Mouse (Mus musculus) limb, embryonic 13.5 days (tissue): ENCODE data around the gene Sirpa. TPM values are rescaled to one million over a fixed set of nuclear protein-coding genes. Genes with fewer than 3 reads are reported as not detected.

ENCODE experiments used
- ATAC-seq: fragments of 200-750 bp; cut with Nextera tagmentation; 2 replicates; pipeline ENCODE4 v1.8.0; 2017; ENCODE audit warnings: low read depth, moderate number of reproducible peaks, moderate TSS enrichment; ENCODE audit not compliant: low FRiP score
- H3K27ac ChIP-seq: fragments of 300-500 bp; sonication (generic); 2 replicates; pipeline ENCODE4 v1.5.1; 2015; ENCODE audit warnings: inconsistent platforms, mild to moderate bottlenecking, moderate library complexity
- H3K27me3 ChIP-seq: fragments of 300-500 bp; sonication (generic); 2 replicates; pipeline ENCODE4 v1.6.1; 2015; ENCODE audit warnings: mild to moderate bottlenecking, inconsistent platforms
- H3K36me3 ChIP-seq: fragments of 300-500 bp; sonication (generic); 2 replicates; pipeline ENCODE4 v1.6.1; 2015; ENCODE audit warnings: inconsistent platforms, mild to moderate bottlenecking, moderate library complexity
- H3K4me1 ChIP-seq: fragments of 300-500 bp; sonication (generic); 2 replicates; pipeline ENCODE4 v1.6.1; 2015; ENCODE audit warnings: inconsistent platforms
- H3K4me2 ChIP-seq: fragments of 300-500 bp; sonication (generic); replicated peaks from 2 replicates; pipeline ENCODE4 v1.6.1; 2015; ENCODE audit warnings: inconsistent platforms, mild to moderate bottlenecking, moderate library complexity
- H3K4me3 ChIP-seq: fragments of 300-500 bp; sonication (generic); 2 replicates; pipeline ENCODE4 v1.5.1; 2015; ENCODE audit warnings: moderate library complexity, mild to moderate bottlenecking, inconsistent platforms
- H3K9ac ChIP-seq: fragments of 300-500 bp; sonication (generic); 2 replicates; pipeline ENCODE4 v1.6.1; 2015; ENCODE audit warnings: mild to moderate bottlenecking, inconsistent platforms
- H3K9me3 ChIP-seq: fragments of 300-500 bp; sonication (generic); 2 replicates; pipeline ENCODE4 v1.6.1; 2016; ENCODE audit warnings: inconsistent platforms
- WGBS: fragments of 180-500 bp; shearing (Covaris S2); methylation state at CpG from one replicate; pipeline ENCODE4 v1.1.7; 2015; 5-methylcytosine and 5-hydroxymethylcytosine counted together
- polyA plus RNA-seq: library from polyadenylated mRNA; unstranded; fragments of >200 nt; fragmentation: Nextera tagmentation; extraction: Ambion mirVana; gene quantifications from 2 replicates; pipeline ENCODE4 v1.2.1, GENCODE M21; 2015

Sirpa gene
- polyA plus RNA-seq, result 20.1 and 21.2 TPM in 2 replicates

DNA sequence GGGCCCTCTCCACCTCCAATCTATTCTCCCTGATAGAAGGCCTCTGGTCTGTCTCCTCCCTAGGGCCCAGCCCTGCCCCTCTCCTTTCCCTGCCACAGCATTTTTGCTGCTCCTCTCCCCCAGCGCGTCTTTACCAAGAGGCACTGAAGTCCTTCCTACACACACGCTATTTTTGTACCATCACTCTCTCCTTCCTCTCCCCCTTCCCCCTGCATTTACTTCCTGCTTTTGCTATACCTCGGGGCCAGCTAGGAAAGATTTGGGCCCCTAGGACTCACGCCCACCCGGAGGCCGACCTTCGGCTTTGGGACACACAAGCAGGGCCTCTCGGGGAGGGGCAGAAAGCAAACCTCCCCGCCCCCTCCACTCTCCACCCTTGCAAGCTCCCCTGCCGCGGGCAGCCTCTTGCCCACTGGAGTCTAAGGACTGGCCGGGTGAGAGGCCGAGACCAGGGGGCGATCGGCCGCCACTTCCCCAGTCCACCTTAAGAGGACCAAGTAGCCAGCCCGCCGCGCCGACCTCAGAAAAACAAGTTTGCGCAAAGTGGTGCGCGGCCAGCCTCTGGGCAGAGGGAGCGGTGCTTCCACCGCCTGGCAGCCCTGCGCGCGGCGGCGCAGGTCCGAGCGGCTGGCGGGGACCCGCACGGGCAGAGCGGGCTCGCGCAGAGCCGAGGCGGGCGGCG, at the start of gene Sirpa:
Gene Sirpa, plus strand, starts transcription at position 377 of the 682 bp plus-strand sequence.
- H3K27me3 ChIP-seq, result peaks cover 11% of the 10 kb centered on the region; the same call in 1 of the 2 replicates
- peak within 1 kb of the TSS; percentile 87 for H3K27ac ChIP-seq
- H3K36me3 ChIP-seq, result no peaks in the 10 kb centered on the region
- H3K9ac ChIP-seq, result peak within 1 kb of the TSS; percentile 84
- peaks cover 31% of the 10 kb centered on the region for H3K4me1 ChIP-seq
- ATAC-seq, result peak; percentile 80
- peak within 1 kb of the TSS; percentile 69 for H3K4me3 ChIP-seq
- under 1% methylated on average over 30 of the region's 43 CpGs for WGBS
- no peaks in the 10 kb centered on the region for H3K9me3 ChIP-seq
- H3K4me2 ChIP-seq, result peak within 1 kb of the TSS; percentile 86

DNA sequence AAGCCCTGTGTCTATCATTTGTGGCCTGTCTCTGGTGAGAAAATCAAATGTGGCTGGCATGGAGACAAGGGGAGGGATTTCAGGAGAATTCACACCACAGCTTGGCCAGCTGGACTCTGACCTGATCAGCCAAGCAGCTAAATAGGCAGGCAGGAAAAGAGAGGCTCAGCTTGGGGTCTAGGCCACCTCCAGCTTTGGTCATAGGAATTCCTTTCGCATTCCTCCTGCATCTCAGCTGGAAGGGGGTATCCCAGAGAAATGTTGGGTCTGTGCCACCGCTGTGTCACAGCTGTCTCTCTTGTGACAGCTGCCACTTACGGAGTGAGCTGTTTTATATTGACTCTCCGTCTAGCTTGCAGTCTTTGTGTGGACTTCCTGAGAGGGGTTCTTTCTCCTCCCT, 48.2 kb upstream of the Sirpa start:
- WGBS, result 41% methylated on average over 4 of the region's 4 CpGs
- Histone ChIP-seq H3K9me3 (no peaks in the 10 kb centered on the region), H3K27ac (0 out of 2 replicates have a peak overlapping the region, but pooled peaks have one; percentile 3), H3K27me3 (peaks cover 37% of the 10 kb centered on the region), H3K4me2 (no peak overlapping the region), H3K36me3 (no peaks in the 10 kb centered on the region), H3K4me1 (peaks cover 19% of the 10 kb centered on the region), H3K4me3 (no peak overlapping the region), H3K9ac (no peak overlapping the region)
- peak; percentile 54; the same call in 1 of the 2 replicates for ATAC-seq

DNA sequence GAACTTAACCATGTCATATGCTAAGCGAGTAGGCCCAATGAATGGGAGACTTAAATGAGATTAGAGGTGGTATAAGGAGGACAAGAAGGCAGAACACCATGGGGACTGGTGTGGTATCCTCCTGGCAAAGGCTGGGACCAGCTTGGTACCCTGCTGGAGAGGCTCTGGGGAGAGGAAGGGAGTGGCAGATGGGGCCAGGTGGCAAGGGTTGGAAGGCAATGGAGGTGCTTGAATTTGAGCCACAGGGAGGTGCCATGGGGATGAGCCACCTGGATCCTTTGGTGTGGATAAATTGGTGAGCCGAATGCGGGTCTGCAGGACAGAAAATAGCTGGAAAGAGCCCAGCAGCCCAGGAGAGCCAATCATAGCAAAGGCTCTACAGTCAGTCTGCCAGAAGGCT, 47.7 kb upstream of the Sirpa start:
- no peak for ATAC-seq
- Histone ChIP-seq H3K4me1 (peaks cover 19% of the 10 kb centered on the region), H3K9me3 (no peaks in the 10 kb centered on the region), H3K36me3 (no peaks in the 10 kb centered on the region), H3K27ac (no peak overlapping the region), H3K9ac (no peak overlapping the region), H3K27me3 (peaks cover 37% of the 10 kb centered on the region), H3K4me2 (no peak overlapping the region), H3K4me3 (no peak overlapping the region)
- 81% methylated on average over 3 of the region's 3 CpGs for WGBS

DNA sequence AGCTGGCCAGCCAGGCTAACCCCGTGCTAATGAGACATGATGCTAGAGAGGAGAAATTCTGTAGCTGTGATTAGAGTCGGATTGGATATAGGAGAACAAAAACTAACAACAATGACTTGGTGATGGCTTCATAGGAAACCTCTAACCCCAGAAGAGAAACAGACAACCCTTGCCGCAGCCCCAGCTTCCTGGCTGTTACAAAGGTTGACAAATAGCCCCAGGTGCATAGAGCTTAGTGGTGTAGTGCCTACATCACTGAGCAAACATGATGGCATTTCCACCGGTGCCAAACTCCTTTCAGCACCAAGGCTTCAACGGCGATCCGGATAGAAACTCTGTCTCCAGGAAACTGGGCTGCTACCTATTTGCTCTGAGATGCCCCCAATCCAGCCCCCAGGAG, 47.0 kb upstream of the Sirpa start:
- Histone ChIP-seq H3K27ac (no peak overlapping the region), H3K27me3 (peaks cover 37% of the 10 kb centered on the region), H3K9ac (no peak overlapping the region), H3K9me3 (no peaks in the 10 kb centered on the region), H3K4me1 (peaks cover 13% of the 10 kb centered on the region), H3K36me3 (no peaks in the 10 kb centered on the region), H3K4me3 (no peak overlapping the region), H3K4me2 (no peak overlapping the region)
- 78% methylated on average over 7 of the region's 7 CpGs for WGBS
- no peak for ATAC-seq

DNA sequence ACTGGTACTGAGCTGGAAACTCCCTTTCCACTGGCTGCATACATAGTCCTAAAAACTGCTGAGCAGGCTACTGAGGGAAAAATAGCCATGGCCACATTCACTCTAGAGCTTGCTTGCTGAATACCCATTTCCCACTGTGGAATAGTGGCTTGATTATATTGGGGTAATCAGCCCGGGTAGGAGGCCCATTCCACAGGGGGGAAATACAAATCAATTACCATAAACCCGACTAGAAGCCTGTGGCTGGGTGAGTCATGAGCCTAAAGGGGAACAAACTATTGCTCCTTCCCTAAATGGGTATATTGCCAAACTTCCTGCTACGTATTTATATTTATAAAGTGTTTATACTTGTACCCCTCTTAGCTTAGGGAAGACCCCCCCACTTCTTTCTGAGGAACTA, 45.9 kb upstream of the Sirpa start:
- Histone ChIP-seq H3K9ac (no peak overlapping the region), H3K27ac (no peak overlapping the region), H3K9me3 (no peaks in the 10 kb centered on the region), H3K4me1 (peaks cover 6% of the 10 kb centered on the region; the same call in 1 of the 2 replicates), H3K36me3 (no peaks in the 10 kb centered on the region), H3K4me3 (no peak overlapping the region), H3K27me3 (peaks cover 27% of the 10 kb centered on the region), H3K4me2 (no peak overlapping the region)
- 33% methylated on average over 3 of the region's 3 CpGs for WGBS
- ATAC-seq, result no peak

DNA sequence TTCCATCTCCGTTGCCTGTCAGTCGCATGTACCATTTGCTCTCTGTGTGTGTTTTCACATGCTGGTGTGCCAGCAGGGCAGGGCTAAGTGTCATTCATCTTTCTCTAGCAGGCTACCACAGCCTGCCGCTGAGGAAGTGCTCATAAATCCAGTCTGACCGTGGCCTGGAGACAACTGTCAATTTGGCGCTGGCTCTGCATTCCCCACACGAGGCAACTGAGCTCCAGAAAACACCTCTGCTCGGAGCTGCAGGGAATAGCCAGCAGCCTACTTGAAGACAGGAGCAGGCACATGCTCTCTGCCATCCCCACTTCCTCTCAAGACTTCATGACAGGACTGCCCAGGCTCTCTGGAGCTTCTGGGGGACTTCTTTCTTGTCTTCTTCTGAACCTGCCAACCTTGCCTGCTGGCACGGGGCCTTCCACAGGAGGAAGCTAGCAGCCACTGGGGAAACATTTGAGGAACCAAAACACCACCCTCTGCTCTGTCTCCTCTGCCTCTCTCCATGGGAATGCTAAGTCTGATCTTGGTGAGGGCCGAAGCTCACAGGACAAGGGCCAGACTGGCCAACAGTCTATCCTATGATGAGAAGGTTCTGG, 43.0 kb upstream of the Sirpa start:
- Histone ChIP-seq H3K27ac (no peak overlapping the region), H3K9ac (no peak overlapping the region), H3K9me3 (no peaks in the 10 kb centered on the region), H3K4me3 (no peak overlapping the region), H3K4me1 (peaks cover 6% of the 10 kb centered on the region; the same call in 1 of the 2 replicates), H3K36me3 (no peaks in the 10 kb centered on the region), H3K27me3 (peaks cover 12% of the 10 kb centered on the region; the same call in 1 of the 2 replicates), H3K4me2 (no peak overlapping the region)
- ATAC-seq, result no peak
- WGBS, result 36% methylated on average over 9 of the region's 9 CpGs

DNA sequence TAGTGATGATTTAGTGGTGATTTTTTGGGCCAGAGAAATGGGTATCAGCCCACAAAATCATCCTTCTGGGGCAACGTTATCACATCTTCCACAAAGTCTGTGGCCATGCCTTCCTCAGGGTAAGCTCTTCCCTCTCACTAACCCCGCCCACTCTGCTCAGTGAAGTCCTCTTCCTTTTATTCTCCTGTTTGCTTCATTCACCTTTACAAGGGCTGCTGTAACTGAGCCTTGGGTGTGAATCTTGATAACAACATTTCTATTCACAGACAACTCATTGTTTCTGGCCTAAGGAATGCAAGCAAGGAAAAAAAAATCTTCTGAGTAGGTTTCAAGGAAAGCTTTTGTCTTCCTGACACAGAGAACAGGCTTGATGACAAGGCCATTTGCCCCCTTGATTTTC, 41.9 kb upstream of the Sirpa start:
- H3K36me3 ChIP-seq, result no peaks in the 10 kb centered on the region
- 75% methylated on average over 2 of the region's 2 CpGs for whole genome bisulfite sequencing
- ATAC-seq, result no peak
- no peak overlapping the region for H3K9ac ChIP-seq
- no peak overlapping the region for H3K27ac ChIP-seq
- H3K4me2 ChIP-seq, result no peak overlapping the region
- H3K4me1 ChIP-seq, result peaks cover 6% of the 10 kb centered on the region; the same call in 1 of the 2 replicates
- no peaks in the 10 kb centered on the region for H3K9me3 ChIP-seq
- no peak overlapping the region for H3K4me3 ChIP-seq
- H3K27me3 ChIP-seq, result peaks cover 5% of the 10 kb centered on the region; the same call in 1 of the 2 replicates

DNA sequence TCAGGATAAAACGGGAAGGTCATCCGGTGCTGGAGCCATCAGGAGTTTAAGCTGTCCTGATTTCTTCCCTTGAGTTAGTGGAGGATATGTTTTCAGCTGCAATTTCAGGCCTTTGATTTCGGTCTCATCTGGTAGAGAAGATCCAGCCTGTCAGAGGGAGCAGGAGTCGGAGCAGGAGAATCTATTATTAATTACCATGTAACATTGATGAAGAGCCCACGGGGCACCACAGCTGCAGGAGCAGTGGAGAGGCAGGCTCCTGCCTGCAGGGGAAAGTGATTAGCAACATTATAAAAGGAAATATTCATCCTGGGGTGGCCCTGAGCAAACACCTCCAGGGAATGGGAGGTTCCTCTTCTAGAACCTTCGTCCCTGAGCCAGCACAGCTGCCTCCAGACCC, 36.6 kb upstream of the Sirpa start:
- peaks cover 5% of the 10 kb centered on the region; the same call in 1 of the 2 replicates for H3K4me1 ChIP-seq
- no peaks in the 10 kb centered on the region for H3K36me3 ChIP-seq
- no peak for ATAC-seq
- H3K4me2 ChIP-seq, result no peak overlapping the region
- H3K9ac ChIP-seq, result no peak overlapping the region
- WGBS, result 65% methylated on average over 6 of the region's 6 CpGs
- no peaks in the 10 kb centered on the region for H3K27me3 ChIP-seq
- no peak overlapping the region for H3K4me3 ChIP-seq
- no peak overlapping the region for H3K27ac ChIP-seq
- no peaks in the 10 kb centered on the region for H3K9me3 ChIP-seq

DNA sequence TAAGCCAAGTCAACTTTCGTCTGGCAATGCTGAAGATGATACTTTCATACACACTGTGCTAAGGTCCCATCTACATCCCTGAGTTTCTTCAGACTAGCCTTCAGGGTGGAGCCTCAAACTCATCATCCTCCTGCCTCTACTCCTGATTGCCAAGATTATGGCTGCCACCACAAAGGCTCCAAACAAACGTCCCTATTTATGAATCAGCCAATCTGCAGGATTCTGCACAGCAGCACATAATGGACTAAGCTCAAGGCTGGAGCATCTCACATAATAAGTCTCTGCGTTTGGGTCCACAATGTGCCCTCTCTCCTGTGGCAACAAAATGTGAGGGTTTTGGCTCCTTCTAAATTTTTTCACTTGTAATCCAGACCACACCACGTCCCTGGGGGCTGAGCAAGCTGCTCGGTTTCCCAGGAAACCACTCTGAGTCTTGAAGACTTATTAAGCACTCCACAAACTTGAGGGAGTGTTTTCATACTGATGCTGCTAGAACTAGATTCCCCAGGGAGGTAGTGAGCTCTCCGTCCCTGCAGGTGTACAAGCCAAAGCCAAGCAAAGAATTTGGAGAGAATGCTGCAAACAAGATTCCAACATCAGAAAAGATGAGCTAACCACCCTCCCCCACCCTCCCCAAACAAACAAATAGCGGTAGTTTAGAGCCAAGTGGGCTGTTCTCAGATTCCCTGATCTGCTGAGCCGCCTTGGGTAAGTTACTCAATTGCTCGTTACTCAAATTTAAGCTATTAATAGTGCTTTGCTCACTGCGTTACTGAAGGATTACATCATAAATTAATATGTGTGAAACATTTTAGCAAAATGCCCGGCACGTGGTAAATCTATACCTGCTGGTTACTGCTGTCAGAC, 34.4 kb upstream of the Sirpa start:
- no peak for ATAC-seq
- Histone ChIP-seq H3K4me1 (peaks cover 5% of the 10 kb centered on the region; the same call in 1 of the 2 replicates), H3K4me2 (no peak overlapping the region), H3K4me3 (no peak overlapping the region), H3K27ac (no peak overlapping the region), H3K9ac (no peak overlapping the region), H3K36me3 (no peaks in the 10 kb centered on the region), H3K27me3 (no peaks in the 10 kb centered on the region), H3K9me3 (no peaks in the 10 kb centered on the region)
- 45% methylated on average over 12 of the region's 12 CpGs for WGBS

DNA sequence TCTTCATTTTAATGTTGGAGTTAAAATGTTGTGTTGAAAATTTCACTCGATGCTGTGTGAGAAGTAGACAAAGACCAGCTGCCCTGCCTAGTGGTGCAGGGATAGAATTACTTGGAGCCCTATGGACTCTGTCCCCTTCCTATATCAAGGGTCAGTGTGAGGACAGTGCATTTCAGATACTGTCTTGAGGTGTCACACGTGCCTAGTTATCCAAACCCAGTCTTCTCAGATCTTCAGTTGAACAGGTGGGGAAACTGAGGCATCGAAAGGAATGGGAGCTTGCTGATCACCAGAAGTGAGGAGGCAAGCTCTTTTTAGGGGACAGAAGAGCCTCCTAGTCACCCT, 33.8 kb upstream of the Sirpa start:
- 62% methylated on average over 3 of the region's 3 CpGs for WGBS
- no peak overlapping the region for H3K9ac ChIP-seq
- no peak overlapping the region for H3K4me2 ChIP-seq
- no peak overlapping the region for H3K27ac ChIP-seq
- no peak for ATAC-seq
- H3K27me3 ChIP-seq, result no peaks in the 10 kb centered on the region
- no peaks in the 10 kb centered on the region for H3K36me3 ChIP-seq
- H3K4me1 ChIP-seq, result peaks cover 5% of the 10 kb centered on the region; the same call in 1 of the 2 replicates
- H3K4me3 ChIP-seq, result no peak overlapping the region
- no peaks in the 10 kb centered on the region for H3K9me3 ChIP-seq

DNA sequence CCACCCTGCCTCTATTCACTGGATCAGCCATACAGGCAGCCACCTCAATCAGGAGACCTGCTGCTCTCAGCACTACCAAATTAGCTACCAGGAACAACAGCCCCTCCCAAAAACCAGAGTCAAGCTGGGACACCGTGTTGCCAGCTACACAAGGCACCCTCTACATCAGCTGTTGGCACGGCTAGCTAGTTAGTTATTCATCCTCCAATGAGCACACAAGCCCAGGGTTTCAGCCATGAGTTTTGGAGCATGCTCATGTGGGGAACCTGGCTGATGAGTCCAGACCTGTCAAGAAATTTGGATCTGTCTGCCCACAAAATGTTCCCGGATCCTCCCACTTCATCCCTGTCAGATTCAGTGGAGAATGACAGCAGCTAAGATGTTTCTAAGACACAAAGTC, 30.8 kb upstream of the Sirpa start:
- 72% methylated on average over 3 of the region's 3 CpGs for WGBS
- ATAC-seq, result no peak
- no peak overlapping the region for H3K4me3 ChIP-seq

More for the DNA sequence above, 30.8 kb upstream of the Sirpa start:
- Histone ChIP-seq H3K9ac (no peak overlapping the region), H3K27ac (no peak overlapping the region), H3K9me3 (no peaks in the 10 kb centered on the region), H3K4me2 (no peak overlapping the region), H3K4me1 (peaks cover 5% of the 10 kb centered on the region; the same call in 1 of the 2 replicates), H3K36me3 (no peaks in the 10 kb centered on the region), H3K27me3 (no peaks in the 10 kb centered on the region)
